Mouse (Mus musculus) liver, embryonic 11.5 days (tissue): ENCODE measurements at regions not wholly inside any gene's neighbourhood (a gene's known extent, or its start where the extent isn't known, plus 50 kb on each side); places are given as distances from the start of the nearest gene placed in this dataset.

Source experiments
- ATAC-seq: fragments of 200-750 bp; cut with Nextera tagmentation; replicated peaks from 2 replicates; pipeline ENCODE4 v1.8.0; 2017; ENCODE audit warnings: moderate number of reproducible peaks, mild to moderate bottlenecking, moderate TSS enrichment, moderate library complexity; ENCODE audit not compliant: low FRiP score
- DNase-seq: peaks from one replicate; pipeline ENCODE4 v3.0.0-alpha.2; 2017; ENCODE audit warnings: low spot score
- H3K27ac ChIP-seq: fragments of 300-500 bp; sonication (generic); 2 replicates; pipeline ENCODE4 v1.5.1; 2014; ENCODE audit warnings: mild to moderate bottlenecking, low read depth, low read length, control low read depth
- H3K27me3 ChIP-seq: fragments of 300-500 bp; sonication (generic); replicated peaks from 2 replicates; pipeline ENCODE4 v1.6.1; 2014; ENCODE audit warnings: low read length, mixed read lengths; ENCODE audit not compliant: control insufficient read depth, insufficient read depth
- H3K36me3 ChIP-seq: fragments of 300-500 bp; sonication (generic); 2 replicates; pipeline ENCODE4 v1.6.1; 2014; ENCODE audit warnings: mild to moderate bottlenecking, low read length, moderate library complexity, mixed read lengths; ENCODE audit not compliant: control insufficient read depth, insufficient read depth
- H3K4me1 ChIP-seq: fragments of 300-500 bp; sonication (generic); replicated peaks from 2 replicates; pipeline ENCODE4 v1.6.1; 2014; ENCODE audit warnings: low read length, mixed read lengths; ENCODE audit not compliant: control insufficient read depth, insufficient read depth
- H3K4me2 ChIP-seq: fragments of 300-500 bp; sonication (generic); 2 replicates; pipeline ENCODE4 v1.6.1; 2014; ENCODE audit warnings: mild to moderate bottlenecking, control low read depth, moderate library complexity
- H3K4me3 ChIP-seq: fragments of 300-500 bp; sonication (generic); 2 replicates; pipeline ENCODE4 v1.5.1; 2014; ENCODE audit warnings: low read depth, low read length, control low read depth
- H3K9ac ChIP-seq: fragments of 300-500 bp; sonication (generic); 2 replicates; pipeline ENCODE4 v1.6.1; 2014; ENCODE audit warnings: low read depth, low read length, control low read depth
- H3K9me3 ChIP-seq: fragments of 300-500 bp; sonication (generic); 2 replicates; pipeline ENCODE4 v1.6.1; 2016; ENCODE audit warnings: low read length, inconsistent platforms, mixed read lengths; ENCODE audit not compliant: control insufficient read depth
- WGBS: fragments of 180-500 bp; shearing (Covaris S2); extraction: QIAGEN DNeasy Blood & Tissue Kit; methylation state at CpG from one replicate; pipeline ENCODE4 v1.1.7; 2014; 5-methylcytosine and 5-hydroxymethylcytosine counted together

GRCm38 (mm10) chr3:128520671-128521103, 624.6 kb upstream of the Fam241a start:
- Histone ChIP-seq H3K27me3 (no peaks in the 10 kb centered on the region), H3K9me3 (no peaks in the 10 kb centered on the region), H3K4me1 (no peaks in the 10 kb centered on the region), H3K27ac (no peak overlapping the region), H3K9ac (no peak overlapping the region), H3K4me2 (no peak overlapping the region), H3K36me3 (no peaks in the 10 kb centered on the region), H3K4me3 (no peak overlapping the region)
- ATAC-seq: no peak
- no peak for DNase-seq
- 62% methylated on average over 7 of the region's 7 CpGs for WGBS

- no peak overlapping the region for H3K4me3 ChIP-seq
- no peak overlapping the region for H3K9ac ChIP-seq
- H3K27ac ChIP-seq: no peak overlapping the region
- H3K4me2 ChIP-seq: no peak overlapping the region
- ATAC-seq: no peak
- no peaks in the 10 kb centered on the region for H3K9me3 ChIP-seq
- no peaks in the 10 kb centered on the region for H3K27me3 ChIP-seq
- H3K4me1 ChIP-seq: no peaks in the 10 kb centered on the region
- no peaks in the 10 kb centered on the region for H3K36me3 ChIP-seq
- no peak for DNase-seq
- WGBS: 79% methylated on average over 6 of the region's 6 CpGs
These were observed 623.8 kb upstream of the Fam241a start for GRCm38 (mm10) chr3:128519913-128520316.

- WGBS: 77% methylated on average over 4 of the region's 4 CpGs
- DNase-seq (no peak), ATAC-seq (no peak)
- H3K4me3 ChIP-seq: no peak overlapping the region
- H3K9me3 ChIP-seq: no peaks in the 10 kb centered on the region
- no peak overlapping the region for H3K4me2 ChIP-seq
- H3K27me3 ChIP-seq: no peaks in the 10 kb centered on the region
- H3K9ac ChIP-seq: no peak overlapping the region
- no peaks in the 10 kb centered on the region for H3K4me1 ChIP-seq
- no peaks in the 10 kb centered on the region for H3K36me3 ChIP-seq
- no peak overlapping the region for H3K27ac ChIP-seq
These were observed 622.7 kb upstream of the Fam241a start for GRCm38 (mm10) chr3:128518806-128519205.

GRCm38 (mm10) chr3:128471111-128471510, 575.0 kb upstream of the Fam241a start:
- Histone ChIP-seq H3K27me3 (no peaks in the 10 kb centered on the region), H3K4me1 (no peaks in the 10 kb centered on the region), H3K36me3 (no peaks in the 10 kb centered on the region), H3K4me2 (no peak overlapping the region), H3K27ac (no peak overlapping the region), H3K4me3 (no peak overlapping the region), H3K9ac (no peak overlapping the region), H3K9me3 (no peaks in the 10 kb centered on the region)
- no peak for DNase-seq
- no peak for ATAC-seq
- 42% methylated on average over 3 of the region's 3 CpGs for WGBS

GRCm38 (mm10) chr3:128429706-128430105, 533.6 kb upstream of the Fam241a start:
- Histone ChIP-seq H3K27ac (no peak overlapping the region), H3K9ac (no peak overlapping the region), H3K4me3 (no peak overlapping the region), H3K4me1 (no peaks in the 10 kb centered on the region), H3K36me3 (no peaks in the 10 kb centered on the region), H3K27me3 (no peaks in the 10 kb centered on the region), H3K4me2 (no peak overlapping the region), H3K9me3 (no peaks in the 10 kb centered on the region)
- DNase-seq: no peak
- ATAC-seq: no peak

- ATAC-seq: no peak
These were observed 519.4 kb upstream of the Fam241a start for GRCm38 (mm10) chr3:128415568-128415967.

GRCm38 (mm10) chr3:128413481-128413880, 517.4 kb upstream of the Fam241a start:
- no peaks in the 10 kb centered on the region for H3K27me3 ChIP-seq
- H3K36me3 ChIP-seq: no peaks in the 10 kb centered on the region
- H3K27ac ChIP-seq: no peak overlapping the region
- no peaks in the 10 kb centered on the region for H3K4me1 ChIP-seq
- DNase-seq: no peak
- no peaks in the 10 kb centered on the region for H3K9me3 ChIP-seq
- no peak for ATAC-seq
- H3K9ac ChIP-seq: no peak overlapping the region
- H3K4me3 ChIP-seq: no peak overlapping the region
- no peak overlapping the region for H3K4me2 ChIP-seq
- 53% methylated on average over 1 of the region's 1 CpGs for WGBS

More at GRCm38 (mm10) chr3:128415568-128415967, 519.4 kb upstream of the Fam241a start:
- H3K27me3 ChIP-seq: no peaks in the 10 kb centered on the region
- no peaks in the 10 kb centered on the region for H3K4me1 ChIP-seq
- H3K4me2 ChIP-seq: no peak overlapping the region
- no peak for DNase-seq
- no peaks in the 10 kb centered on the region for H3K9me3 ChIP-seq
- no peak overlapping the region for H3K9ac ChIP-seq
- no peaks in the 10 kb centered on the region for H3K36me3 ChIP-seq
- H3K27ac ChIP-seq: no peak overlapping the region
- WGBS: 79% methylated on average over 2 of the region's 2 CpGs
- no peak overlapping the region for H3K4me3 ChIP-seq

- Histone ChIP-seq H3K4me1 (no peaks in the 10 kb centered on the region), H3K9ac (no peak overlapping the region)
- no peak for ATAC-seq
These were observed 516.0 kb upstream of the Fam241a start for GRCm38 (mm10) chr3:128412157-128412556.

GRCm38 (mm10) chr3:128394805-128395204, 498.7 kb upstream of the Fam241a start:
- ATAC-seq: no peak
- Histone ChIP-seq H3K4me2 (no peak overlapping the region), H3K36me3 (no peaks in the 10 kb centered on the region), H3K9ac (no peak overlapping the region), H3K9me3 (no peaks in the 10 kb centered on the region), H3K27me3 (no peaks in the 10 kb centered on the region), H3K27ac (no peak overlapping the region), H3K4me3 (no peak overlapping the region), H3K4me1 (no peaks in the 10 kb centered on the region)
- 88% methylated on average over 3 of the region's 3 CpGs for WGBS
- no peak for DNase-seq

More at GRCm38 (mm10) chr3:128412157-128412556, 516.0 kb upstream of the Fam241a start:
- H3K4me2 ChIP-seq: no peak overlapping the region
- no peaks in the 10 kb centered on the region for H3K9me3 ChIP-seq
- no peak overlapping the region for H3K4me3 ChIP-seq
- no peak overlapping the region for H3K27ac ChIP-seq
- no peak for DNase-seq
- H3K36me3 ChIP-seq: no peaks in the 10 kb centered on the region
- H3K27me3 ChIP-seq: no peaks in the 10 kb centered on the region
